Mouse (Mus musculus): ENCODE results near the gene Ces1b. TPM values are rescaled to one million over a fixed set of nuclear protein-coding genes. Genes with fewer than 3 reads are reported as not detected.

The Ces1b gene
- polyA plus RNA-seq (2012; rRNA removed): not detected in 2 replicates

DNA sequence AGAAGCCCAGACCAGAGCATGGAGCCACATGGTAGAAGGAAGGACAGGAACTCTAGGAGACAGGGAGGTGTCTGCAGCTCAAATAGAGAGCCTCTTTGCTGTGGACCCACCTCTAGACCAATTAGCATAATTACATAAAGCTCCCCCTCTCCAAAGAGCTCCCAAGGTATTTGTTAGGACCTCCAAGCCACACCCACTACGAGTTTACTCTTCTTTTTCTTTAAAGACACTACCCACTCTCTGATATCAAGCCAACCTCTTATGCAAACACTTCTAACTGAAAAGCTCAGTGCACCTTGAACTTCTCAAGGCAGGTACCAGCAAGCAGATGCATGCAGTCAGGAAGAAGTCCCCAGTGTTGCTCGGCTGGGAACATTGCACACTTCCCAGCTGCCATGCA is at the start of gene Ces1b:
Ces1b (minus strand) TSS at position 131 of the 400 bp plus-strand sequence.
- DNase-seq (ENCODE audit: low spot score): no peak

DNA sequence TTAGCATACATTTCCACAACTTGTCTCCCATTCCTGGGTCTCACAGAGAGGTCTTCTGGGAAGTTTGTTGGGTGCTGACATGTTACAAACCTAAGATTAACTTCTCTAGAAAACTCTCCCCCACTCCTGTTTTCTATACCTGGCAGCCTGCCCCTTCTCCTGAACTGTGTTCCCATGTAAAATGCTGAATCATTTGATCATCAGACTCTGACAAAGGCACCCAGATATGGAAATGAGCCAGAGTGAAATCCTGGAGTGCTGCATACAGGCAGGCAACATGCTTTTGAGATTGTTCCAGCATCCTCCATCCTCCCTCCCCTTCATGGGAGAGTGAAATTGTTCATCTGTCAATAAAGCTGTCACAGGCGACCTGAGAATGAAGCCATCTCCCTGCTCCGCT is 46.7 kb upstream of the Ces1b start:
- no peak for DNase-seq (ENCODE audit: low spot score)

DNA sequence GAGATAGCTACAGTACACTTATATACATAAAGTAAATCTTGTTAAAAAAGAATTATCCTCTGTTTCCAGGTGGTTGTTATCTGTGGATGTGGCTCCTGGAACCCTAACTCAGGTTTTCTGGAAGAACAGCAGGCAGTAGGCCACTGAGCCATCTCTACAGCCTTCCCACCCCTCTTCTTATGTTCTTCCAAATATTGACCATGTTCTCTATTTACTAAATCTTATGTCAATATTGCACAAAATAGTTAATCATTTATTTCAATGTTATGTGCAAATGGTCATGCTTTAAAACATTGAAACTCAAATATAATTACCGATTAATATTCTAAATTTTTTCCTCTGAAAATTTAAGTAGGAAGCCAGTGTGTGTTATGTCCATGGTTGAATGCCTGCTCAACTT is 42.2 kb upstream of the Ces1b start:
- no peak for DNase-seq (ENCODE audit: low spot score)

DNA sequence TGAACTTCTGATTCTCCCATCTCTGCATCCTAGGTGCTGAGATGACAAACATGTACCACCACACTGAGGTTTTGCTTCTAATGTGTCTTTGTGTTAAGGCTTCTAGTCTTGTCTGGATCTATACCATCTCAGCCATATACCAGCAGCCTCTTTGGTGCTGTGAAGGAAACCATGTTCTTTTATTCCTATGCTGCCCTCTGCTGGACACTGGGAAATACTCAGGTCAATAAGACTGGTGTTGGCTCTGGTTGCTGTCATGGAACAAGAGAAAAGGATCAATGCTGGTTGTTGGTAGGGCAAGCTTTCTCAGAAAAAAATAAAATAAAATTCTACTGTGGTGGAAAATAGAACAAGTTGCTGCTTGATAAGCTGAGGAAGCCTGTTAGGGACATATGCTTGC is 15.6 kb upstream of the Ces1b start:
- no peak for DNase-seq (ENCODE audit: low spot score)

DNA sequence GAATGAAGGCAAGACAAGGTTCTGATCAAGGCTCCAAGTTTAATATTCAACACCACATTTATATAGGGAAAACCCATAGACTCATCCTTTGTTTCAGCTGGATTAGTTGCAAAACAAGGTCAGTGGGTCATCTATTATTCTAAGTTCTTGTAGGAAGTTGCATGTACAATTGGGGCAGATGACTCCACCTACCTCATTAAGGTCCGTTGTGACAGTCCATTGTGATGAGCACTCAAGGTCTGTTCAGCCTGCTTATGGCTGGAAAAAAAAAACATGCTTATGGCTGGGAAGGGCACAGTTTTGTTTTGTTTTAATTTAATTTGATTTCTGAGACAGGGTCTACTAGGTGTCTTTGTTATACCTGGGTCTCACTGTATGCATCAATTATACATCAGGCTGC is 11.5 kb upstream of the Ces1b start:
- DNase-seq (ENCODE audit: low spot score): no peak

DNA sequence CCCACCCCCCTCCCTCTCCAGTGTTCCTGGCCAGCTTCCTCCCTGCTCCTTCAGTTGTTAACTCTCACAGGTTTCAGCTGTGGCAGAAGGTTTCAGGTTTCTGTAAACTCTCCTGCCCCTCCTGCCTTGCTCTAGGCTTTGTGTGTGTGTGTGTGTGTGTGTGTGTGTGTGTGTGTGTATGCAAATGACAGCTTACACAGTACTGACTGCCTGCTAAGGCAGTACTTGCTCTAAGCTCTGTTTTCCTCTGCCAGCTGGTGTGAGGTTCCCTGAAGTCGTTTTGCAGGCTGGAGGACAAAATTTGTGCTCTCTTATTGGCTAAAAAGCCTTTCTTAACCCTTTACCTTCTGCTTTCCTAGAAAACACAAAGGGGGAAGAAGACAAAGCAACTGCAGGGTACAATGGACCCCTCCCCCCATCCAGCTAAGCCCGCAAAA is 8.9 kb upstream of the Ces1b start:
- no peak for DNase-seq (ENCODE audit: low spot score)

DNA sequence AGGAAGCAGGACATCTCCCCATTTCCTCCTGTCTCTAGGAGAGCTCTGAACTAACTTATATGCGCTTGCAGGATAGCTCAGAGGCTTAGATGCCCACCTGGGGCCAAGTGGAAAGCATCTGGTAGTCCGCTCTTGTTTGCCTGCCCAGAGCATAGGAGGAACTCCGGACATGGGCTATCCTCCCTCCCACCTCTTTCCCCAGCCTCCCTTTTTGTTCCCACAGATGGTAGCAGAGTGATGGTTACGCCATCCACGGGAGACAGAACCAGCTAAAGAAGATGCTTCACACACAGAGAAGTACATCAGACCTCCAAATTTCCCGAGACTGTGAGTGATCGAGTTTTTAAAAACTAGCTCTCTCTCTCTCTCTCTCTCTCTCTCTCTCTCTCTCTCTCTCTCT is 8.4 kb upstream of the Ces1b start:
- no peak for DNase-seq (ENCODE audit: low spot score)

DNA sequence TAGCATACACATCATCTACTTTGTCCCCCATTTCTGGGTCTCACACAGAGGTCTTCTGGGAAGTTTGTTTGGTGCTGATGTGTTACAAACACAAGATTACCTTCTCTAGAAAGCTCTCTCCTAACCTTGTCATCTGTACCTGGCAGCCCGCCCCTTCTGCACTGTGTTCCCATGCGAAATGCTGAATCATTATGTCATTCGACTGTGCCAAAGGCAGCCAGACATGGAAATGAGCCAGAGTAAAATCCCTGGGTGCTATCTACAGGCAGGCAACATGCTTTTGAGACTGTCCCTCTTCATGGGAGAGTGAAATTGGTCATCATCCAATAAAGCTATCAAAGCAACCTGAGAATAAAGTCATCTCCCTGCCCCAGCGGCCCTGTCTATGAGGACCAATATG is 4.6 kb downstream of the Ces1b start:
- DNase-seq (ENCODE audit: low spot score): no peak

DNA sequence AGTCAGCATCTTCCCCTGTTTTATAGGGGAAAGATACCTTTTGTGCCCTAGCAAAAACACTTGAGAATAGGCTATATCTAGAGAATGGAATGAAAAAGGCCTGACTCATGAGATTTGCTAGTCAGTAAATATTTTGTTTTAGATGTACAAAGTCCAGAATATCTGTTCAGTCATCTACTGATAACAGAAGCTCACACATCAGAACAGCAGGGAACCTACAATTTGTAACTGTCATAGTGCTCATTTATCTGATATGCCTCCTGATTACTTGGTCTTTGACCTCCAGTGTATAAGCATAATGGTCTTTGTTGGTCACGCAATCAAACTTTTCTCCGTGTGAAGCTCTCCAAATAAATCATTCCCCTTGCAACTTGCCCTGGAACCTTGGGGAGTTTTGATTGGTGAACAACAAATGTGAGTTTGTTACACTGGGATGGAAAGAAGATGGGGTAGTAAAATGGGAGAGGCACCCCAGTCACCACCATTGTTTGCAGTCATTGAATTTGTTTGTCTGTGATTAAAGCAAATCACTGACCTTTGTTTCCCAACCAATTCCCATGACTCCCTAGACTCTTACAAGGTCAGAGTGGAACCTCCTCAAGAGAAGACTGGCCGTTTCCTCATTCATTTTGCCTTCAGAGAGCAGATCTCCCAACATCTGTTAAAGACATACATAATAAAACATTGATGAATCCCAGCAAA is 16.2 kb downstream of the Ces1b start:
- DNase-seq (ENCODE audit: low spot score): no peak

DNA sequence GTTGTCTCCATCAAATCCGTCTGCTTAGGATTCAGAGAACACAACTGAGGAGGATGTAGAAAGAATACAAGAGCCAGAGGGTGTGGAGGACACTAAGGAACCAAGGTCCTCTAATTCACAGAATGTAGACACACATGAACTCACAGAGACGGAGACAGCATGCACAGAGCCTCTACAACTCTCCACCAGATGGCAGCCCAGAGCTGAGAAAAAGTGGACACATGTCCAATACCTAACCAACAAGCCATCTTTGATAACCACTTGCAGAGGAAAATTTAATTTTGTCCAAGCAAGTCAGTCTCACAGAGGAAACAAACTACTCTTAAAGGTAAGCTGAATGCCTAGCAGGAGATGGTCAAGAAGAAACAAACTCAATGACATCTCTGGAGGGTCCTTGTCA is 20.6 kb downstream of the Ces1b start:
- peak; percentile 23 for DNase-seq (ENCODE audit: low spot score)

DNA sequence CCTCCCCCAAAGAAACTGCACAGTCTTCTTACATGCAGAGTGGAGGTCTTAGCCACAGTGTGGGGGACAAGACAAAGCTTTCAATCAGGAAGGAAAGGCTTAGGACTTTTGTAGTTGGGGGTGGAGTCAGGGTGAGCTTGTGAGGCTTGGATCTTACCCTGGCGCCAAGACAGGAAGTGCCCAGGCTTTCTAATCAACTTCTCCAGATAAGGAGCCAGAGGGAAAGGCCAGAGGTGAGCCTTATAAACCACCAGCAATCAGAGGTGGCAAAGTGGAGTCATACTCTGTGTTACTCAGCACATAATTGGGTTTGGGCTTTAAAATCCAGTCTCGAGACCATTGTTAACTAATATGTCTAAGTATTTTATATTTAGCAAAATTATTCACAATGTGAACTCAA is 24.6 kb downstream of the Ces1b start:
- DNase-seq (ENCODE audit: low spot score): no peak

DNA sequence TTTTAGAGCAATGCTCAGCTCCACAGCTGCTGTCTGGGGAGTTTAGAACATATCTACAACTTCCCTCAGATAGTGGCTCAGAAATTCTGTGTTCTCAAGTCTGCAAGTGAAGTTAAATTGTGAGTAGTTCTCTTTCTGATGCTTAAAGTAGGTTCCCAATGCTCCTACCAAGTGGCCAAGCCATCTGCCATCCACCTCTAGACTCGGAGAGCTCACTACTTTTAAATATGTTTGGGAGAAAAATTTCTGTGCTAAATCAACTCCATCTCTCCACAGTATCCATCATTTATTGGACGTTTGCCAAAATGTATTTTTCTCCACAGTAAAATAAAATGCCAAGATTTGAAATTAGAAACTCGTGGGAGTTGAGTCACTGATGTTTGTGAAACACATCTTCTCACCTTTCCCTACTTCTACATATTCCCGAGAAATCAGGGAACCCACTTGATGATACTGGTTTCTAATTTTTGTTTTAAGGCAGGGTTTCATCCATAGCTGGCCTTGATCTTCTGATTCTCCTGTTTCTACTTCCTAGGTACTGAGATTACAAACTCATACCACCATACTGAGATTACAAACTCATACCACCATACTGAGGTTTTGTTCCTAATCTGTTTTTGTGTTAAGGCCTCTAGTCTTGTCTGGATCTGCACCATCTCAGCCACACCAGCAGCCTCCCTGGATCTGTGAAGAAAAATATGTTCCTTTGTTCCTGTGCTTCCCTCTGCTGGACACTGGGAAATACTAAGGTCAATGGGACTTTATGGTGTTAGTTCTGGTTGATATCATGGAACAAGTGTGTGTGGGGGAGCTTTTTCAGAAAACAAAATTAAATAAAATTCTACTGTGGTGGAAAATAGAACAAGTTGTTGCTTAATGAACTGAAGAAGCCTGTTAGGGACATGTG is 31.1 kb downstream of the Ces1b start:
- no peak for DNase-seq (ENCODE audit: low spot score)

DNA sequence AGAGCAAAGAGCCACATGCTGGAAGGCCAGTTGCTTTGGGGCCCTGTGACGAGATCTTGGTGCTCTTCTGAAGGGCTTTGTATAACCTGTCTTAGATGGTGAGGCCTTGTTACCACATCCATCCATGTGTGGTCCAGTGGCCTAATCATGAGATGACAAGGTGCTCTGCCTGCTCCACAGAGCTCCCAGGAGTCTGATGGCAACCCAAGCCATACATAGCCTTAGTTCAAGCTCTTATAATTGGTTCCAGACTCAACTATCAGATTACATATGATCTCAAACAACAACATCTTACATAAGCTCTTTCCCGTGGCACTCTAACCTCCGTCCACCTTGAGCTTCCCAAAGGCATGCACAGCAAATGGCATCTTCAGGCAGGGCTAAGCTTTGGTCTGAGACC is 31.7 kb downstream of the Ces1b start, which contains the start of gene Ces1a:
Ces1a (minus strand) TSS at position 101 of the 400 bp plus-strand sequence.
- no peak for DNase-seq (ENCODE audit: low spot score)

DNA sequence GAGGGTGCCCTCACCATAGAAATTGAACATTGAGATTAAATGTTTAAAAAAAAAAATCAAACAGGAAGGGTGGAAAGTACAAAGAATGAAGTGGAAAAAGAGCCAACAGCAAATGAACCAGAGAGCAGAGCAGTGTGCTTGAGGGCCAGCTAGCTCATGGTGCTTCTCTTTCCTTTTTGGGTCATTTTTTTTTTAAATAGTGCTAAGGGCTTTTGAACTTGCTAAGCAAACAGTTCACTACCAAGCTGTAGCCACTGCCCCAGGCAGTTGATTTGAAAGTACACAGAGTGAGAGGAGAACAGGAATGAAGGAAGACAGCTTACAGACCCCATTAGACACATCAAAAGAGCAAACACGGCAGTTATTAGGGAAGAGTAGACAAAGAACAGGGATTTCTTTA is 36.7 kb downstream of the Ces1b start:
- no peak for DNase-seq (ENCODE audit: low spot score)

DNA sequence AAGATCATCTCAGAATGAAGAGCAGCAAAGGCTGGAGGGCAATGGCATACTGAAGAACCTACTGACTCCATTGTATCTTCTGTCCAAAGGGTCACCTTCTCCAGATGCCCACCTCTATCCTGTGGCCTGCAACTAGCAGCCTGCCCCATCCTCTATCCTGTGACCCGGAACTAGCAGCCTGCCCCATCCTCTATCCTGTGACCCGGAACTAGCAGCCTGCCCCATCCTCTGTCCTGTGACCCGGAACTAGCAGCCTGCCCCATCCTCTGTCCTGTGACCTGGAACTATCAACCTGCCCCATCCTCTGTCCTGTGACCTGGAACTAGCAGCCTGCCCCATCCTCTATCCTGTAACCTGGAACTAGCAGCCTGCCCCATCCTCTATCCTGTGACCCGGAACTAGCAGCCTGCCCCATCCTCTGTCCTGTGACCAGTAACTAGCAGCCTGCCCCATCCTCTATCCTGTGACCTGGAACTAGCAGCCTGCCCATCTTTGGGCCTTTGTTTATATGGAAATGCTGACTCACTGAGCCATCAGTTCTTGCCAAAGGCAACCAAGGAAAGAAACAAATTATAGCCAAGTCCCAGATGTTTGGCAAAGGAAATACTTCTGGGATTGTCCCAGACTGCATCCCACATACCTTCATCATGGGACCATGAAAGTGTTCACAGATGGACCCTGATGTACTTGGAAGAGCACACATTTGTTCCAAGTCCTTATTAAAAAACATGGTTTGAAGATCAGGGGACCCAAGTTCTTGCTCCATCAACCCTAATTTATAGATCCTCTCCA is 38.8 kb downstream of the Ces1b start:
- DNase-seq (ENCODE audit: low spot score): no peak

DNA sequence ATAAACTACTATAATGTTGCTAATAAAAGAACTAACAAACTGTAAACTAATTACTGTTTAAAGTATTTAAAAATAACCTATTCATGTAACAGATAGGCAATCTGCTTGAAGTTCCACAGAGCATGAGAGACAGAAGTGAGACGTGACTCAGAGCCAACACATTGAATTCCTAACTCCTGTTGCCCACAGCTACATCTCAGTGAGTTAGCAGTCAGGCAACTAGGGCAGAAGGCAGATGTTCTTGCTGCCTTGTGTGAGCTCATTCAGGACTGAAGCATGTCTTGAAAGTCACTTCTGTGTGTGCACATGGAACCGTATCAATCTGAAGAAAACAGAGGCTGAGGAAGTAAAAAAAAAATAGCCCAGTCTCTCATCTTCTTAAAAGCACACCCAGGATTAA is 39.6 kb downstream of the Ces1b start:
- DNase-seq (ENCODE audit: low spot score): no peak

DNA sequence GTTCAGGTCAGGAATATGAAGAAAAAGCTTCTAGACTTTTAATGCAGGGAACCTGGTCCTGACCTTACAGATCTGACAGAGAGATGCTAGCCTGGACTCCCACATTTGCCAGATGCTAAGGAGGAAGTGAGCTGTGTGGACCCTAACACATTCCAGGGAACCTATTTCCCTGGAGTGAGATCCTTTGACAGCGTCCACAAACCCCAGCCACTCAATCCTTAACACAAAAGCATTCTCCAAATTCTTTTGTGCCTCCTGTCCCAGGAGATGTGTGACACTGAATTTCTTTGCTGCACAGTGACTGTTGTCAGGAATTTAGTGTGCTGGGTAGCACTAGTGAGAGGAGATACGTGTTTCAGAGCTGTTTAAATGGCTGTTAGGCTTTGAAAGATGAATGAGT is 41.0 kb downstream of the Ces1b start:
- no peak for DNase-seq (ENCODE audit: low spot score)

DNA sequence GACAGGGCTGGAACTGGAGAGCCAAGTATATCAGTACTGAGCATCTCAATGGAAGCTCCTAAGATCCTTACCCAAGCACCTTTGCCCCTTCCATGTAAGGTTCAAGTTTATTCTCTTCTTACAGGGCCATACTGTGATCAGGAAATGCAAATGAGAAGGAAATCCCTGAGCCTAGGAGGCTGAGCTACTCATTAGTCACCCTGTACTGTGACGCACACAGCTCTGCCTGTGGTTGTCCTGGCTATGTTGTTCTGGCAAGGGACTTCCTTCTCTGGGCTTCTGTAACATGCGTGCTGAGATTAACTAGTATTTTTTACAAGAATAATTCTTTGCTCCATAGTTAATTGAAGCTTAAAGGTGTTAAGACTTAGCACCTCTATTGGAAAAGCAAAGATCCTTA is 49.2 kb downstream of the Ces1b start:
- DNase-seq (ENCODE audit: low spot score): no peak

DNA sequence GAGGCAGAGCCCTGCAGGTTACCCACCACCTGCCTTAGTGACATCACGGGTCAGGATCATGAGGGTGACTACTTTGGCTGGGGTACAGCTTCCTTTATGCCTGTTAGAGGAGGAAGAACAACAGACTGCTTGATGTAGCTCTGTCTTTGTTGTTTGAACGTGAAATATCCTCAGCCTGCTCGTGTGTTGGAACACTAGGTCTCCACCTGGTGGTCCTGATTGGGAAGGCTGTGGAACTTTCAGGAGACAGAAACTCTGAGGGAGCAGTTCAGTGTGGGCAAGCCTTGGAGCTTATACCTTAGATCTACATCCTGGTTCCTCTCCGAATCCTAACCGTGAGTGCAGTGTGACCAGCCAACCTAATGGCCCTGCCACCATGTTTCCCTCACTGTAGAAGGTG is 58.1 kb downstream of the Ces1b start:
- DNase-seq (ENCODE audit: low spot score): no peak

DNA sequence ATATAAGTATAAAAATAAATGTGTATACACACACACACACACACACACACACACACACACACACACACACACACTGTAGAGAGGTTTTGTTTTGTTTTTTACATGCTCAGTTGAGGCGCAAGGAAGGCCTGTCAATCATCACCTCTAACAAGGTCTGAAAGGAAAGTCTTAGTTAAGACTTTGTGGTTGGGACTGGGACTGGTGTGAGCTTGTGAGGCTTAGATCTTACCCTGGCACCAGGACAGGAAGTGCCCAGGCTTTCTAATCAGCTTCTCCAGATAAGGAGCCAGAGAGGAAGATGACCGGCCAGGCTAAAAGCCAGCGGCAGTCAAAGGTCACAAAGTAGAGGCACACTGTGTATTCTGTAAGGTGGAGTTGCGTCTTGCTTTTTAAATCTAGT is 65.5 kb downstream of the Ces1b start:
- no peak for DNase-seq (ENCODE audit: low spot score)

DNA sequence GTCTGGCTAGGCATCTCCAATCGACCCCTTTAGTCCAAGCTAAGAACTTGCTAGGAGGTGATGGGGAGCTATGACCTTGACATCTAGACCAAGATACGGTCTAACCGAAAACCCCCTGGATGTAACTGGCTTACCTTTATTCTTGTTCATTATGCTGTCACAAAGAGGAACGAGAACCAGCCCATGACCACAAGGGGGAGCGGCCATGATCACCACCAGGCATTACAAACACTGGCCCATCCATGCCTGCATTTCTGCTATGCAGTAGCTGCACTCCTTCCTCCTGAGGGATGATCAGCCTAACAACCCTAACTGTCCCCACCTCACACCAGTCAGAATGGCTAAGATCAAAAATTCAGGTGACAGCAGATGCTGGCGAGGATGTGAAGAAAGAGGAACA is 67.6 kb downstream of the Ces1b start:
- DNase-seq (ENCODE audit: low spot score): no peak

DNA sequence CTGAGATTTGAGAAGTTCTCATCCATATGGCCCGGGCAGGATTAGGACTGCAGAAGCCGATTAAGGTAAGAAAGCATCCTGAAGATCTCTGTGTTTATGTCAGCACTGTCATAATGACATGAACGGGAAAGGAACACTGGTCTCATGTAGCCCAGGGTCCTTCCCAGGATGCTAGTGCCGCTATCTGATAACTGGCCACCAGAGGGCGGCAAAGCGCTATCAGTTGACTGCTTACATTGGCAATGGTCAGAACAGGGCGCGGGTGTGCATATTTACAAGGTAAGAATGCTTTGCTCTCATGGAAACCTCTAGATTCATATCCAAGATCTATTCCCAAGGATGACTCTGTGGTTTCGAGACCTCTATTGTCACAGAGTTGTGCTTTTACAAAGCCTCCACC is 68.4 kb downstream of the Ces1b start:
- peak; percentile 72 for DNase-seq (ENCODE audit: low spot score)

Measured in urinary bladder, adult 2 months (tissue).